Mouse (Mus musculus): ENCODE results near the gene Flywch1. TPM values are rescaled to one million over a fixed set of nuclear protein-coding genes. Genes with fewer than 3 reads are reported as not detected.
"Not testable (repeated sequence)": the region's sequence is repeated elsewhere in the genome, so short reads cannot be mapped to it uniquely, and the experiment has no call there.

Gene Flywch1
- total RNA-seq, 1 experiment from 2014 or later: 18.3 TPM

DNA sequence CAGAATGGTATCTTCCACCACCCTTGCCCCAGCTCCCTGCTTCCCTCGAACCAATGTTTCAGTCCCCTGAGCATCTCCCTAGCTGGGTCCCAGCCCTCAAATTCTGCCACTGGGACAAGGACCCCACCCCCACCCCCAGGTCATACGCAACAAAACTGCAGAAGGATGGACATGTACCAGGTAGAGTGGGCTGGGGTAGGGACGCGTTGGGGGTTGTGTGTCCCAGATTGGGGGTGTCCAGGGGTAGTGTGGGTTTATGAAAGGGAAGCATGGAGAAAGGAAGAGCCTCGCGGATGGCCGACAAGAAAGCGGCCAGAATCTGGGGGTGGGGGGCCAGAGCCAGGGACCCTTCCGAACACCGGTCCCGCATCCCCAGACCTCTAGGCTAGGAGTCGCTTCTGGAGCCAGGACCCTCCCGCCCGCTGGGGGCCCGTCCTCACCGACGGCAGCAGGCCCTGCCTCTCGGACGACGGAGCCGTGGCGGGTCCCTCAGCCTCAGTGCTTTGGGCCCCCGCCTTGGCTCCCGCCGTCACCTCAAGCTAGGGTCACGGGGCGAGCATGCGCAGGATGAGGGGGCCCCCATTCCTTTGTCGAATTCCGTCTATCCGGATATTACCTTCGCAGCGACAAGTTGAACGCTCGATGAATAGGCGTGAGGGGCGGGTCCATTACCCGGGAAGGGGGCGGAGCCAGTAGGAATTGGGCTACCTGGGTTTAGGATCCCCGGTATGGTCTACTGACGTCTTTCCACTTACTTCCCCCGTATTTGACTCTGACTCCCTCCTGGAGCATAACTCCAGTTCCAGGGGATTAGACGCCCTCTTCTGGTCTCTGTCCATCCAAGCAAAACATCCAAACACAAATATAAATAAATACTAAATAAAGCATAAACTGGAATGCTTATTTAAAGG, 14.4 kb upstream of the Flywch1 start, which contains the start of gene Flywch2:
Flywch2 (minus strand) TSS at position 521 of the 911 bp plus-strand sequence.
- peak; percentile 49; the same call in 1 of the 2 replicates for ATAC-seq (ENCODE audit: extremely low read depth, insufficient number of reproducible peaks, low FRiP score, poor library complexity, severe bottlenecking)

DNA sequence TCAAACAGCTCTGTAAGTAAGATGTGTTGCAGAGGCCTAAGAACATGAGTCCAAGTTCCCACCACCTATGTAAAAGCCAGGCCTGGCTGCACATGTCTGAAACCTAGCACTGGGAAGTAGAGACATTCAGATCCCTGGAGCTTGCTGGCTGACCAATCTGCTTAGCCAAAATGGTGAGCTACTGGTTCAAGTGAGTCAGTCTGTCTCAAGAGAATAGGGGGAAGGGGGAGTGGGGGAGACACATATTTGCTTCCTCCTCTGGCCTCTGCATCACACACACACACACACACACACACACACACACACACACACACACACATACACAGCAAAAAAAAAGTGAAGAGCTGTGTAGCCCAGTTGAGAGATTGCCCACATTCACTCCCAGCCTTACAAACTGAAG, 11.9 kb upstream of the Flywch1 start:
- no peak for ATAC-seq (ENCODE audit: extremely low read depth, insufficient number of reproducible peaks, low FRiP score, poor library complexity, severe bottlenecking)

DNA sequence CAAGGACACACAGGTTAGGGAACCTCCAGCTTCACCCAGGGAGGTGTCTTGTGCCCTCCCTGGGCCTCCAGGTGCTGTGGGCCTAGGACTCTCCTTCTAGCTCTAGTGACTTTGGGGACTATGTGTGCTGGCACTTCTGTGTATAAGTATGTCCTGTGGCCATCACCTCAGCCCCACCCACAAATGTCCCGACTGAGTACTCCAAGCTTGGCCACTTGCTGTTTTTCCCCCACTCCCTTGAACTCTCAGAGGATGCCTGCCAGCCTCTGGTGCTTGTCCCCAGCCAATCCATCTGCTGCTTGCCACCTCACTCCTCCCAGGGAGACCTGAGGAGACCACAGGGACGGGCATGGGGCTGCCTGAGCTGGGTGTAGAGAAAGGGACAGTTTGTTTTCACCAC, 7.0 kb upstream of the Flywch1 start:
- no peak for ATAC-seq (ENCODE audit: extremely low read depth, insufficient number of reproducible peaks, low FRiP score, poor library complexity, severe bottlenecking)

DNA sequence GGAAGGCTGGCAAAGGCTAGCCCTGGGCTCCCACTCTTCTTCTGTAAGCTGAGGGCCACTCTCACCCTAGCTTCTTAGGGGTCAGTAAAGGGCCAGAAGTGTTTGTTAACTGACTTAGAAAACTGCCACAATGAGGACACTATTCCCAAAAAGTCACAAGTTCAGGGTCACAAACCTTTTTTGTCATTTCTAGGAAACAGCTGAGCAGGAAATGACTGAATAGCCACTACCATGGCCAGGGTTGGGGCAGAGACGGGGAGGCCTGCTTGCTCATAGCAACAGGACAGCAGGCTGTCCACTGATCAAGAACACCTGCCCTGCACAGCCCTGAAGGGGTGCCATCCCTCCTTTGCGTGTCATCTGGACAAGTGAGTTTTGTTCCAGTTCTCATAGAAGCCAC, 5.7 kb upstream of the Flywch1 start:
- ATAC-seq (ENCODE audit: extremely low read depth, insufficient number of reproducible peaks, low FRiP score, poor library complexity, severe bottlenecking): no peak

DNA sequence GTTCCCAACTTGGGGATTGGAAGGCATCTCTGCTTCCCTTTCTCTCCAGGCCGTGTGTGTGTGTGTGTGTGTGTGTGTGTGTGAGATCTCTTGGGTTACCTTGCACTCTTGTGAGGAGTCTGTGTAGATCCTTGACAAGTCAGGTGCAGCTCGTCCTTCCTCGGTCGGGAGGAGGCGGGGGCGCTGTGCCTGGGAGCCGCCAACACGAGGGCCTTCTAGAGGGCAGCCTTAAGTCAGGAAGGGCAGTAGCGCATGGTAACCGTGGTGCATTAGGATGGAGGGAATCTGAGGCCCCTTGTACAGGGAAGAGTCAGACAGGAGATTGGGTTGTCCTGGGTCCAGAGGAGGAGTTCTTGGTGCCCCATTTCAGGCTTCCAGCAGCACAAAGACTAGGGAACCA, 4.8 kb upstream of the Flywch1 start:
- no peak for ATAC-seq (ENCODE audit: extremely low read depth, insufficient number of reproducible peaks, low FRiP score, poor library complexity, severe bottlenecking)

DNA sequence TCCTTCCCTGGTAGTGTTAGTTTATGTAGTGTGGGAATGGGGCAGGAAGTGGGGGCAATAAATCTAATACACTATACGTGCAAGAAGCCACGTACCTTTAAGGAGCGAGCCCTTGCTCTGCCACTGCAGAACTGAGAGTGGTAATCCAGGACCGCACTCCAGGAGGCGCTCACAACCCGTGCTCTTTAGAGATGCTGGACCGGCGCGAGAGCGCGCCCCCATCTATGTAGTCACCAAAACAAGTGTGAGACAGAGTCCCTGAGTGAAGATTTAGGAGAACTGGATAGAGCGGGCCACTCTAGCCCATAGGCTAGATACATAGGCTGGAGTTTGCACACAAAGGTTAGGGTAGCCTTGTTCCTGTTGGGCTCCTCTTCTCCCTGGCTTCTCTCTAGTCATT, 2.7 kb upstream of the Flywch1 start:
- ATAC-seq (ENCODE audit: extremely low read depth, insufficient number of reproducible peaks, low FRiP score, poor library complexity, severe bottlenecking): peak; percentile 71

DNA sequence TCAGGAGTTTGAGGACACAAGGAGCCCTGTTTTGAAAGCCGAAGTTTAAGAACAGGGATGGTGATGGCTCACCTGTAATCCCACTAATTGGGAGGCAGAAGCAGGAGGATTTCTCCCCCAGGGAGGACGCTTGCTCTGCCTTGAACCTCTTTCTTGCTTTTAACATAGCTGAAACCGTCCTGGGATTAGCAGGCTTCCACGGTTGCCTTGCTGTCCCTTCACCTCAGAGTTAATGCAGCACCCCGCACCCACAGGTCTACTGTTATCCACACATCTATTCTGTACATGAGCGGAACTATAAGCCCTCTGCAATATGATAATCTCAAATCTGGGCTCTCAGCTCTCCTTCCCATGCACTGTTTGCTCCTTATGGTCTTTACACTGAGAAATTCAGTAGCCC, 2.3 kb upstream of the Flywch1 start:
- ATAC-seq (ENCODE audit: extremely low read depth, insufficient number of reproducible peaks, low FRiP score, poor library complexity, severe bottlenecking): no peak

DNA sequence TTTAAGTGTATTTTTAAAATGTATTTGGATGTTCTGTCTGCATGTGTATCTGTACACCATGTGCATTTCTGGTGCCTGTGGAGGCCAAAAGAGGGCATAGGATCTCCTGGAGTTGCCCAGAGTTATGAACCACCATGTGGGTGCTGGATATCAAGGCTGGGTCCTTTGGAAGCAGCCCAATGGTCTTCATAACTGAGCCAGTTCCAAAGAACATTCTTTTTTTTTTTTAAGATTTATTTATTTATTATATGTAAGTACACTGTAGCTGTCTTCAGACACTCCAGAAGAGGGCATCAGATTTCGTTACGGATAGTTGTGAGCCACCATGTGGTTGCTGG, 786 bp upstream of the Flywch1 start:
- not testable (repeated sequence) for ATAC-seq (ENCODE audit: extremely low read depth, insufficient number of reproducible peaks, low FRiP score, poor library complexity, severe bottlenecking)

DNA sequence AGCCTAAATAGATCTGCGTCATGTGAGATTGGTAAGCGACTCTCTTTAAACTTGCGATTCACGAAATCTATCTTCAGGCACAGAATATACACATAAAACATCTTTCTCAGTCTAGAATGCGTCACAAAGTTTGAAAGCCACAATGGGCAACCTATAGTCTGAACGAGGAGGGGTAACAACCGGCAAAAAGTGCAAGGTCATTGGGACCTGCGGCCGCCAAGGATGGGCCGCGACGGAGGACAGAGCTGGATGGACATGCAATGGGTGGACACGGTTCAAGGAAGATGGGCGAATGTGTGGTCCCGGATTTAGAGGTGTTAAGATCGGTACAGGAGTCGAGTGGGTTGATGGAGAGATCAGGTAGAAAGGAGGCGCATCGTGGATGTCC, 512 bp downstream of the Flywch1 start:
- no peak for ATAC-seq (ENCODE audit: extremely low read depth, insufficient number of reproducible peaks, low FRiP score, poor library complexity, severe bottlenecking)

DNA sequence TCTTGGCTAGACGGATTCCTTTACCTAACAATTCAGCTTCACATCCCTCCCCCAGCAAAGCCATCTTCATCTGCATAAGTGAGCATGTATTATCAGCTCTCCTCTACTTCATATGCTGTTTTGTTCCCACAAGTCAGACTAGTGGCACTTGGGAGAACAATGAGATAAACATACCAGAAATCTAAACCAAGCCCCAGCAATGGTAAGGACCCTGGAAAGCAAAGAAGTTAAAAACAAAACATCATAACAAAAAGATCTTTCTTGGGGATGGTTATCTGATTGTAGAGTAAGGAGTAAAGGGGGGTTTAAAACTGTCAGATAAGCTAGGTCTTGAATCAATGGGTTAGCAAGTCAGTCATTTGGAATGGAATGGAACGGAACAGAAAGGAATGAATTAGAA, 909 bp downstream of the Flywch1 start:
- no peak for ATAC-seq (ENCODE audit: extremely low read depth, insufficient number of reproducible peaks, low FRiP score, poor library complexity, severe bottlenecking)

DNA sequence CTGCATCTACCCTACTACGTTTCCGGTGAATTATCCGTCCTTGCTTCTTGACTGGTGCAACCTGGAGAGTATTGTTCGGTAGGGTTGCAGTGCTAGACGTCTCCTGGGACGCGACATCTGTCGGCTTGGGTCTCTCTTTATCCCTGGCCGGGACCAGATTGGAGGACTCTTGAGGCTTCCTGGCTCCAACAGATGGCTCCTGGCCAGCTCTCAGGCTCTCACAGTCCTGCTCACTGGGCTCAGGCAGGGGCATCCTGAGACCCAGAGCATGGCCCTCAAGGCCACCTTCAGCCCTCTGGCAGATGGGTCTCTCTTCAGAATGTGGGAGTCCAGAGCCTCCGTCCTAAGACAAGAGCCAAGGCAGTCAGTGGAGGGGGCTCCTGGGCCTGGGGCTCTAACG, 8.4 kb downstream of the Flywch1 start:
- no peak for ATAC-seq (ENCODE audit: extremely low read depth, insufficient number of reproducible peaks, low FRiP score, poor library complexity, severe bottlenecking)

DNA sequence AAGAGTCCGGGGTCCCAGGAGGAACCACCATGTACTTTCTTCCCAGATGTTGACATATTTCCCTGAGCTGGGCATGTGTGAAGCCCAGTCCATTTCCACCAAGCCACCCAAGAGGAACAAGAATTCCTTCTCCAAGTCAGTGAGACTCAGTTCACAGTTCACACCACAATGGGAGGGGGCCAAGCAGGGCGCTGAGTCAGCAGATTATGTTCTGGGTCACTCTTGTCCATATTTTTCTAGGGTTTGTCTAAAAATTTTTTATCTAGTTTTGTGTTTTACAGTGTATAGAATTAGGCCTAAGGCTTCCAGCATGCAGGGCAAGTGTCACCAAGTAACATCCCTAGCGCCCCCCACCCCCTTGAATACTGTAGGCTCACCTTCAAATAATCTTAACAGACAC, 10.2 kb downstream of the Flywch1 start:
- no peak for ATAC-seq (ENCODE audit: extremely low read depth, insufficient number of reproducible peaks, low FRiP score, poor library complexity, severe bottlenecking)

DNA sequence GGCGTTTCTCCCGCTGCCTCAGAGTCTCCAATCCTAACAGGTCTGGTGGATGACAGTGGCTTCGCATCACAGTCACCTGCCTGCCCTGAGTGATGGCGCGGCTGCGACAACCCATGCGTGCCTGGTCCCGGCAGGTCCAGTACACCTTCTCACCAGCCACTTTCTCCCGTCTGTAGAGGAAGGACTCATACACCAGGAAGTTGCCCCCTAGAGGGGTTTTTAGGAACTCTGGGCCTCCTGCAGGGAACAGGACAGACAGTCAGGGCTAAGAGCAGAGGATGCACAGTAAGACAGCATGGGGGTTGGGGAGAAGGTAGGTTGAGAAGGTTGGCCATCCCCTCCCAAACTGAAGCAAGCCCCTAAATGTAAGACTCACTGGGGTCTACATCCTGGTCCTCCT, 11.2 kb downstream of the Flywch1 start:
- ATAC-seq (ENCODE audit: extremely low read depth, insufficient number of reproducible peaks, low FRiP score, poor library complexity, severe bottlenecking): no peak

DNA sequence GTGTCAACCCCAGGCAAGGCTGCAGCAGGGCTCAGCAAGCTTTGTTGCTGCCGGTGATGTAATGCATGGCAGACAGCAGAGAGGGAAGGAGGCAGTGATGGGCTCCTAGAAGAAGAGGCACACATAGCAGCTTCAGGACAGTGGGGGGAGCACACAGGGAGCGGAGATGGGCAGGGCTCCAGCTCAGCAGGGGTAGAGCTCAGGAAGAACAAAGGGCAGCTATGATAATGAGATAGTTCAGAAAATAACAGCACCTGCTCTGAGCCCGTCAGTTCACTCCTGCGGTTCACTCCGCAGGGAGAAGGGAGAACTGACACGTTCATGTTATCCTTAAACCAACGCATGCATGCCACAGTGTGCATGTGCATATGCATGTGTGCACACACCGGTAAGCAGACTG, 12.6 kb downstream of the Flywch1 start:
- no peak for ATAC-seq (ENCODE audit: extremely low read depth, insufficient number of reproducible peaks, low FRiP score, poor library complexity, severe bottlenecking)

DNA sequence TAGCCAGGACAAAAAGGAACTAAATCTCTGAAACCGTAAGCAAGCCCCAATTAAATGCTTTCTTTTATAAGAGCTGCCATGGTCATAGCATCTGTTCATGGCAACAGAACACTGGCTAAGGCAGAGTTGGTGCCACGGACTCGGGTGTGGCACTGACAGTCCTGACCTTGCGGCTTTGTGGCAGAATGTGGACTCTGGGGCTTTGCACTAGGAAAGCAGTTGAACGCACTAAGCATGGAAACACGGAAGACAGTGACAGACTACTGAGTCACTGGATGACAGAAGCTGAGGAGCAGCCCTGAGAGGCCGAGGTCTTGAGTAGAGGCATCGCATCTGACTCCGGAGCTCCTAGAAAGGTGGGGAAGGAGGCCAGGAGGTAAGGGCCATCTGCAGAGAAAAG, 13.8 kb downstream of the Flywch1 start:
- no peak for ATAC-seq (ENCODE audit: extremely low read depth, insufficient number of reproducible peaks, low FRiP score, poor library complexity, severe bottlenecking)

DNA sequence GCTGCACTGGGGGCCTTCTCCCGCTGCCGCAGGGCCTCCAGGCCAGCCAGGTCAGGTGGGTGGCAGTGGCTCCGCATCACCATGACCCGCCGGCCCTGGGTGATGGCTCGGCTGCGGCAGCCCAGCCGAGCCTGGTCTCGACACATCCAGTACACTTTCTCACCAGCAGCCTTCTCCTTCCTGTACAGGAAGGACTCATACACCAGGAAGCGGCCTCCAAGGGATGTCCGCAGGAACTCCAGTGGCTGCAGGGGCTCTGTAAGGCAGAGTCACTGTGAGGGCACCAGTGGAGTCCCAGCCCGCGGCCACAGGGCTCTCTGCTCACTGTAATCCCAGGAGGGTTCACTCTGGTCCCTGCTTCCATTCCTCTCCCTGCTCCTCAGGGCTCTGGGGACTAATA, 15.7 kb downstream of the Flywch1 start:
- ATAC-seq (ENCODE audit: extremely low read depth, insufficient number of reproducible peaks, low FRiP score, poor library complexity, severe bottlenecking): no peak

DNA sequence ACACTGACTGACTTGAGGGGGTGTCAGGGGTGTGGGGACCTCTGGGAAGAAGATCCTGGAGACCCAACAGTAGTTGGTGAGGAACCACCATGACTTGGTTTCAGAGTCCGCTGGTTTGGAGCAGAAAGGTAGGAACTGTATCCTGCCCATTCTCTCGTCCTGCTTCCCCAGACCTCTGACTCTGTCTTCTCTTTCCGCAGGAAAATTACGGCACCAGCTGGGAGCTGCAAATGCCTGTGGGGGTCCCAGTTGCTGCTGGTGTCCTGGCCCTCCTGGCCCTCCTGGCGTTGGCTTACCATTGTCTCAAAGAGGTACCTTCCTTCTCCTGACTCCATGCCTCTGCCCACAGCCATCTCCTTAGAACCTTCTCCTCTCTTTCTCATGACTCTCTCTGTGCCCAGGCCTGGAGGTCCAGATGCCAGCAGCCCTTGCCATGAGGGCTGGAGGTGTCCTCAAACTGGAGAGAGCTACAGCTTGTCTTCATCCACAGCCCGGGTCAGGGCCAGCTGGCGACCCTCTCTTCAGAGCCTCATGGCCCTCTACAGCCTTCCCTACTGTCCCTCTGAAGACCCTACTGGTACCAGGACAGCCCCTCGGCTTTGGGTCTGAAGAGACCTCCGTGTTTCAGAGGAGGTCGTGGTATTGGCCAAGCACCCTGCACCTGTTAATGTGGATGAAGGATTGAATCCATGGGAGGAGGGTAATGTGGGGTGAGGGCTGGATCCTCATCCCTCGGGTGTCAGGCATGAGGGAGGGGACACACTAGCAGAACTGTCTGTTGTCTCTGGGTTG, 21.8 kb downstream of the Flywch1 start:
- no peak for ATAC-seq (ENCODE audit: extremely low read depth, insufficient number of reproducible peaks, low FRiP score, poor library complexity, severe bottlenecking)

DNA sequence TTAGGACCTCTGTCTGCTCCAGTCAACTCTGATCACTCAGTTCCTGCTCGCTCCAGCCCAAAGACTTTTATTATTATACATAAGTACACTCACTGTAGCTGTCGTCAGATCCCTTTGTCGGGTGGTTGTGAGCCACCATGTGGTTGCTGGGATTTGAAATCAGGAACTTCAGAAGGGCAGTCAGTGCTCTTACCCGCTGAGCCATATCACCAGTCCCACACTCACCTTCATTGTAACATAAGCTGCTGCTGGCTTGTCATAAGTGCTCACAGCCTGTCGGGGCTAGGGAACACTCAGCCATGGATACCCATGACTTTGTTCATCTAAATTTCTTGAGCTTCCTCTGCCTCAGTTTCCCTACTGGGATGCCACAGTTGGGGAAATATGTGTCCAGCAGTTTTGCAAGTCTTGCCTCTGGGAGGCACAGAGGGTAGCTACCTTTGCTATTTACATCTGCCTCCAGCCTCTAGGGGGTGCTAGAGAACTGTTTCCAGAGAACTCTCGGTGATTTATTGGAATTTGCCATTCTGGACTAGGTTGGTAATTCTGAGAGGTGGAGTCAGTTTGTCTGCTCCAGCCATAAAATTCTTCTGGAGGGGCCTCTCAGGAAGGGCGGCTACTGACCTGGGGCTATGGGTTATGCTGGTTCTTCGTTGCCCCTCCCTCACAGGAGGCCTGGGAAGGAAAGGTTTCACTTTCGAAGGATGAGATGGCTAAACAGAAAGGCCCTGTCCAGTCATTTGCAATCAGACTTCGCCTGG, 22.6 kb downstream of the Flywch1 start:
- ATAC-seq (ENCODE audit: extremely low read depth, insufficient number of reproducible peaks, low FRiP score, poor library complexity, severe bottlenecking): peak; percentile 45; the same call in 1 of the 2 replicates

DNA sequence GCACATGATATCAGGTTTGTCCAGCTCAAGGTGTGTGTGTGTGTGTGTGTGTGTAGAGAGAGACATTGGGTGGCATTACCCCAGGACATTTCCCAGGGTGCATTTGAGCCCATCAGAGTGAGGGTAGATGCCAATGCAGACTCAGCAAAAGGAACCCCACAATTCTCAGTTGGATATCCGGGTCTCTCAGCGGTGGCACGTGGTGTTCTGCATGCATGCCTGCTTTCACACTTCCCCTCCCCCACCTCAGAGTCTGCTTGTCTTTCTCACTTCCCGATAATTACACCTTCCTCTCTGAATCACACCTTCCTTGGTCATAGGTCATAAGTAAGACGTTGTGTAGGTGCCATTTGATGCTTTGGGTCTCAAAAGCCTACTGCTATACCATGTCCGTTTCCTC, 23.4 kb downstream of the Flywch1 start:
- ATAC-seq (ENCODE audit: extremely low read depth, insufficient number of reproducible peaks, low FRiP score, poor library complexity, severe bottlenecking): peak; percentile 38; the same call in 1 of the 2 replicates
